Mouse (Mus musculus): ENCODE measurements at regions not wholly inside any gene's neighbourhood (a gene's known extent, or its start where the extent isn't known, plus 50 kb on each side); places are given as distances from the start of the nearest gene placed in this dataset.
"Not testable (repeated sequence)": the region's sequence is repeated elsewhere in the genome, so short reads cannot be mapped to it uniquely, and the experiment has no call there.

- intact Hi-C loops (cut with DNase I), result loop anchor here (1.0 to 2.0 kb wide), 2 partner anchors 252 to 301 kb away; no protein-coding TSS in a partner anchor
These were observed 189.7 kb downstream of the Med10 start for GRCm38 (mm10) chr13:69991892-69992261.

DNA sequence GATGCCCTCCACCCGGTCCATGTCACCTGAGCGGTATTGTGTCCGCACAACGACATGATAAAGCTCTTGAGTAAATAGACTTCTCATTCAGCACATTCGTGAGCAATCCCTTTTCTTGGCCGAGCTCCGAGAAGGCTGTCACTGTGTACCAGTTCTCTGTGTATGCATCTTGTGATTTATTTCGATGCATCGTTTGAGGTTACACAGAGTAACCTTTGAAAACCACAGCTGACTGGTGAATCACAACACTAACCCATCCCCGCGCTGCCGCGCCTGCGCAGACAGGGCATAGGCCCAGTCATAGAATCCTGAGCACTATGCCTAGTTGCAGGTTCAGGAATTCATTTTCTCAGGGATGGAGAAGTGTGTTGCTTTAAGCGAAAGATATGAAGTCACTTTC, 201.4 kb downstream of the Med10 start:
- DNase-seq (ENCODE audit: low spot score), result no peak
- intact Hi-C loops (cut with DNase I), result no loop called here

More at GRCm38 (mm10) chr13:69991892-69992261, 189.7 kb downstream of the Med10 start:
- no peak for DNase-seq (ENCODE audit: low spot score)

DNA sequence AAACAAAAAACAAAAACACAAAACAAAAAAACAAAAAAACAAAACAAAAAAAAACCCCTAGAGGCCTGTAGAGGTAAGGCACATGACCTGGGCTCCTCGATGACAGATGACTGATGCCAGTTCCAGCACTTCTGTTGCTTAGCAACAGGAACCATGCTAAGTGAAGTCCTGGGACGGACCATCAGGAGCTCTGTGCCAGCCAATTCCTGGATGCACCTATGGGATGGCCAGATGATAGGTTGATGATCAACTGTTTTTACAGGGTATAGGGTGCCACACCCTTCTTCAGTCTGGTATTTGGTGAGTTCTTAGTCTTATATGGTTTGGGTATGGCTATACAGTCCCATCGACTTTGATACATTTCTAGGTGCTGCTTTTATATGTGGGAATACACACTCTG, 209.9 kb downstream of the Med10 start:
- intact Hi-C loops (cut with DNase I), result no loop called here

DNA sequence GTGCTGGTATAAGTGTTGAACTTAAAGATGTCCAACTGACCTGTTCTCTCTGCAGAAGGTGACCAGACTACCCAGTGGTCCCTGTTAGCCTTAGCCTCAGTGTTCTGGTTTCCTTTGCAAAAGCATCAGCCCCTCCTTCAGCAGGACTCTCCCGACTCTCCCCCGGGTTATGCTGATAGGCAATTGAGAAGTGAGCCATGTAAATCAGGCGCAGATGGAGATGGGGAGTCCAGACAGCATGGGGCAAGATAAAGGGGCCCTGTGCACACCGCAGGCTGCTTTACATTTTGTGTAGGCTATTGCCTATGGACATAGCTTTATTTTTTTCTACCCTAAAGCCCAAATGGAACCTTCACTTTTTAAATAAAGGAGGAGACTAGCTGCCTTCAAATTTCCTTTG, 213.0 kb downstream of the Med10 start:
- DNase-seq (ENCODE audit: low spot score), result no peak
- intact Hi-C loops (cut with DNase I), result no loop called here

More for the DNA sequence above, 209.9 kb downstream of the Med10 start:
- no peak for DNase-seq (ENCODE audit: low spot score)

DNA sequence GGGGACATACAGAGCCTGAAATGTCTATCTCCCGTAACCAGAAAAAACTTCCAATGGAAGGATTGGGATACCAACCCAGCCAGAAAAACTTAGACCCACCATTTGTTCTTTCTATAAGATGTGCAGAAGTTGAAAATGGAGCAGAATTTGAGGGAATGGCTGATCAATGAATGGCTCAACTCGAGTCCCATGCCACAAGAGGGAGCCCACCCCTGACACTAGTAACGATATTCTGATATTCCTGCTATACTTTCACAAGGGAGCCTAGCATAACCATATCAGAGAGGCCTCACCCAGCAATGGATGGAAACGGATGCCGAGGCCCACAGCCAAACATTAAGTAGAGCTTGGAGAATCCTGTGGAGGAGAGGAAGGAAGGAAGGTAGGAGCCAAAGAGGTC, 215.3 kb downstream of the Med10 start:
- intact Hi-C loops (cut with DNase I), result no loop called here
- no peak for DNase-seq (ENCODE audit: low spot score)

- intact Hi-C loops (cut with DNase I), result no loop called here
- DNase-seq (ENCODE audit: low spot score), result no peak
These were observed 218.0 kb downstream of the Med10 start for GRCm38 (mm10) chr13:70019999-70020838.

DNA sequence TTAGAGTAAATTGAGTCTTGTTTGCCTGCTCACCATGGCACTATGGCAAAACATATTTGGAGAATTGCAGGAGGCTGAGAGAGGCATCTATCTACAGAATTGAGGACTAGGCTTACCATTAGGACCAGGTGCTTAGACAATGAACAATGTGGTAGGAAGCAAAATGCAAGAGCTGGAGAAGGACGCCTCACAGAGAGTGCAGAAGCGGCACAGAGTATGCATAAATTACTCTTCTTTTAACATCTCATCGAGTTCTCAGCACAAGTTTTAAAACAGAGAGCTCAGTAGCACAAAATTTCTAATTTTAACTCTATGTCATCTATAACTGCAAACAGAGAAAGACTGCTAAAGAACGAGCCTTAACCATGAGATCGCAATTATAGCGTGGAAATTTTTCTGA, 231.1 kb downstream of the Med10 start:
- DNase-seq (ENCODE audit: low spot score), result no peak
- intact Hi-C loops (cut with DNase I), result no loop called here

DNA sequence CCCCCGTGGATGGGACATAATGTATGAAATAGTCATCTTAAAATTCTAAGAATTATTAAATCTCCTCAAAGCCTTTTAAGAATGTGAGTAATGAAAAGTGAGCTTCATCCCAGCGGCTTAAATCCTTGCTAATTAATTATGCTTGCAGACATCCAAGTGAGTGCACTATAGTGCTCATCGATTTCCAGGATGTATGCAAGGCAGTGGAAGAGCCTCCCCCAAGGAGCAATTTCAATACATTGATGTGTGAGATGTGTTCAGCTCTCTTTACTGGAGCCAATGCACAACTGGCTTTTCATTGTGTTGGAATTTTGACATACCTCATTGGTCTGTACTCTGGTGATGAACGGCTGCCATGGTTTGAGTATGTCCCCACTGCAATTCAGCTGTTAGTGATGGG, 231.6 kb downstream of the Med10 start:
- DNase-seq (ENCODE audit: low spot score), result no peak
- intact Hi-C loops (cut with DNase I), result no loop called here

DNA sequence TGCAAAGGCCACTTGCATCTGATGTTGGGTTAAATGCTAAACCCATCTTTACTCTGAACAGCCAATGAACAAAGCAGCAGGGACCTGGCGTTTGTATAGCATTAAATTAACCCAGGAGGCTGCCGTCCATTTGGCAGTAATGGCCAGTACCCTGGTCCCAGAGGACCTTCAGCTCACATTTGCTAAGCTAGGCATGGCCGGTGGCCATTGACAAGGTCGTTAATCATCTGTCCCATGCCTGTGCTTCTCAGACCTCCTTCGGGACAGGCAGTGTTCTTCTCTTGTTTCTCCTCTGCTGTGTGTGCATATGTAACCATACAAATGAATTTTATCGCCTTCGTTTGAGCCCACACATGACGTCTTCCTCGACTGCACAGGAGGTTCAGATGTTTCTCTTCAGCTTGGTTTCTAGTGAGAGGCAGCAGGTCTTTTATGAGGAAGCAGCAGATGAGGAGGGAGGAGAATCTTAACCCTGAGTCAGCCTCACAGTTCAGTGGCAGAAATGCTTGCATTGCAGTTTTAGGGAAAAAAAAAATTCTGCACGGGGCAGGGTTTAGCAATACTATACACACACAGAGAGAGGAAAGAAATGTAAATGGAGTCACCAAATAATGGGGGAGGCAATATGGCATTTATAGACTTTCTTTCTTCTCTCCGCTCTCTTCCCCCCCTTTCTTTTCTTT, 235.9 kb downstream of the Med10 start:
- intact Hi-C loops (cut with DNase I), result no loop called here
- no peak for DNase-seq (ENCODE audit: low spot score)

GRCm38 (mm10) chr13:70057920-70058319, 255.7 kb downstream of the Med10 start:
- DNase-seq (ENCODE audit: low spot score), result no peak
- intact Hi-C loops (cut with DNase I), result no loop called here

GRCm38 (mm10) chr13:70061363-70061945, 259.3 kb downstream of the Med10 start:
- DNase-seq (ENCODE audit: low spot score), result no peak

GRCm38 (mm10) chr13:70073655-70074054, 271.5 kb downstream of the Med10 start:
- DNase-seq (ENCODE audit: low spot score), result no peak
- intact Hi-C loops (cut with DNase I), result no loop called here

More at GRCm38 (mm10) chr13:70061363-70061945, 259.3 kb downstream of the Med10 start:
- intact Hi-C loops (cut with DNase I), result no loop called here

DNA sequence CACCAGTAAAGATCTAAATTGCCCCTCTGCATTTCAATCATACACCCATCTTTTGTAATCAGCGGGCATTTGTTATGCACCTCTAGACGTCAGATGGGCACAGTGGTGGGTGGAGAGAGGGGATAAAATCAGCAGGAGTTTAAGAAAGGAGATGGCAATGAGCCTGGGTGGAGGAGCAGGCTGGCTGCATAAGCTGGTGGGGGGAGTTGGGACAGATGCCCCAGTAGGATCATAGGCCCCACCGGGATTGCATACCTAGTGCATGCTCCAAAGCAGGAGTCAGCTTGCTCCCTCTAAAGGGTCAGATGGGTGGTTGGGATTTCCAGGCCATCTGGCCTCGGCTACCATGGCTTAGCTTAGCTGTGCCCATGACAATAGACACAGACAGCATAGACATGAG, 273.2 kb downstream of the Med10 start:
- DNase-seq (ENCODE audit: low spot score), result no peak
- intact Hi-C loops (cut with DNase I), result no loop called here

DNA sequence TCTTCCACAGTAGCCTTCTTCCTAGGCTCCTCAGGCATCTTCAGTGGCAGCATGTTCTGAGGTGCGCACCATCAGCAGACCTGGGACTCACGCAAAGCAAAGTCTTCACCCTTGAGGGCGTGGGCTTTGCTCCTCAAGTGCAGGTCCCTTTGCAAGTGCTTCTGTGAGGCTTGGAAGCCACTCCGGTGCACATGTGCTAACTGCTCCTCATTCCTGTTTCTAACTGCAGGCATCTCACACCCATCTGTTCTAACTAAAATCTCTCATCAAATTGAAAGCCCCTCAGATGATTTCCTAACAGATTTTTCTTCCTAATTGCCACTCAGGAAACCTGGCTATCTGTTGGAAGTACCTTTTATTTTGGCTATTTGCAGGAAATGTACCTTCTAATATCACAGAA, 278.9 kb downstream of the Med10 start:
- DNase-seq (ENCODE audit: low spot score), result no peak
- intact Hi-C loops (cut with DNase I), result no loop called here

DNA sequence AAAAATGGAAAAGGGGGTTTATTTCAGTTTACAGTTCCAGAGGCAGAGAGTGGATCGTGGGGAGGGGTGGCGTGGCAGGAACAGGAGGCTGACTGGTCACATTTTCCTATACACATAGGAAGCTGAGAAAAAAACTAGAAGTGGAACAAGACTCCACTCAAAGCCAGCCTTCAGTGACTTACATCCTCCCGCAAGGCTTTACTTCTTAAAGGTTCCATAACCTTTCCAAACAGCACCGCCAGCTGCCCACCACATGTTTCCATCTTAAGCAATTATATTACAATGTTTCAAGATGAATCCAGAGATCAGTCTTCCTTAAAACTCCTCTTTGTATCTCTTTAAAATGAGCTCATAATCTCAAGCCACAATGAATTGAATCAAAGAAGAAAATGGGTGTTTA, 290.7 kb downstream of the Med10 start:
- DNase-seq (ENCODE audit: low spot score), result no peak
- intact Hi-C loops (cut with DNase I), result no loop called here

DNA sequence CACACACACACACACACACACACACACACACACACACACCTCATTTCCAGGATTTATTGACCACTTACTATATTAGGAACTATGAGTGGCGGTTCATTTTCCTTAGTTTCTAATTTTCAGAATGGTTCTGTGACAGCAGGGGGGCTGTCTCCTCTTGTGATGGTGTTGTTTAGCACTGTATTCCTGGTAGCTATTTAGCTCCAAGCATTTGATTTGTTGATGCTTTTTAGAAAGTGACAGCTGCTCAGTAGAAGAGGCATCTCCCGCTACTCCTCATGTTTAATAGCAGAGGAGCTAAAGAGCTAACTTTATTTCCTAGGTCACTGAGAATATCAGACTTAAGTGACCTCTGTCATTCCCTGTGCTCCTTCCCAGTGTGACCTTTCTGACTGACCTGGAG, 291.8 kb downstream of the Med10 start:
- no peak for DNase-seq (ENCODE audit: low spot score)
- intact Hi-C loops (cut with DNase I), result no loop called here

DNA sequence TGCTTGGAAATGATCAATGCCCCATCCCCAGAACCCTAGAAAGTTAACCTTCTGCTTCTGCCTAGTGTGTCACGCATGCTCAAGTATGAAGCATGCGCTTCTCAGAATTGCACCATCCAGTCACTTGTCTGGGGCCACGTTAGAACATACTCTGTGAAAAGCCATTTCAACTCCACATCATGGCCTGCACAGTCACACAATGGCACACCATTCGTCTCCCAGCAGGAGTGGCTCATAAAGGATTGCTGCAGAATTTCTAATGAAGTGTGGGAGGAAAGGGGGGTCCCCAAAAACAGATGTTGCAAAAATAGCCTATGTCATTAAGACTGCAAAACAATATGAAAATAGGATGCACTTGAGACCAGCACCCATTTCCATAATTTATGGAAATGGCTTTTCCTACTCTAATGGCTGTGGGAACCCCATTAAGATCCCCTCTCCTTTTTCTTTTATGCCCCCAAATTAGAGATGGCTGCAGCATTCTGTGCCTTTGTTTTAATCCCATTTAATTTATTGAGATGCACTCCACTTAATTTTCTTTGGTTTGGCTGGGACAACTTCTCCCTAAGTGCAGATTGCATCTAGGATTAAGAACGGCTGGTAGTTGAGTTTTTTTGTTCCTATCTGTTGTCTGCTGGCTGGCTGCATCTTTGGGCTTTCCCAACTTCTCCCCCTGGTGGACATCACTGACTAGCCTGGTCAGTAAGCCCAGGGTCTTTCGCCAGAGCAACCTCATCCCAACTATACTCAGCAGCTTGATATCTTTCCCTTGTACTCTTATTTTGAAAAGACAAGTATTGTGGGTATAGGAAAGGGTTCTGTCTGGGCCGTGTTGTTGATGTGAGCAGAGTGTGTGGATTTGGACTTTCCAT, 294.5 kb downstream of the Med10 start:
- intact Hi-C loops (cut with DNase I), result no loop called here
- no peak for DNase-seq (ENCODE audit: low spot score)

DNA sequence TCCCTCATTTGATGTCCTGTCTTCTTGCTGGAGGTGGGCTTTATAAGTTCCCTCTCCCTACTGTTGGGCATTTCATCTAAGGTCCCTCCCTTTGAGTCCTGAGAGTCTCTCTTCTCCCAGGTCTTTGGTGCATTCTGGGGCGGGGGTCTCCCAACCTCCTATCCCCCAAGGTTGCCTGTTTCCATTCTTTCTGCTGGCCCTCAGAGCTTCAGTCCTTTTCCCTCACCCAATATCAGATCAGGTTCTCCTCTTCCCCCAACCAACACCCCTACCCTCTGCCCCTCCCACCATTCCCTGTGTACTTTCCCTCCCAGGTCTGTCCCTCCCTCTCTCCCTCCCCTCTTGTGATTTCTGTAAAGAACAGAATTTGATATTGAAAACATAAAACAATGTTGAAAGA, 297.9 kb downstream of the Med10 start:
- intact Hi-C loops (cut with DNase I); DNase-seq (ENCODE audit: low spot score): not testable (repeated sequence)

DNA sequence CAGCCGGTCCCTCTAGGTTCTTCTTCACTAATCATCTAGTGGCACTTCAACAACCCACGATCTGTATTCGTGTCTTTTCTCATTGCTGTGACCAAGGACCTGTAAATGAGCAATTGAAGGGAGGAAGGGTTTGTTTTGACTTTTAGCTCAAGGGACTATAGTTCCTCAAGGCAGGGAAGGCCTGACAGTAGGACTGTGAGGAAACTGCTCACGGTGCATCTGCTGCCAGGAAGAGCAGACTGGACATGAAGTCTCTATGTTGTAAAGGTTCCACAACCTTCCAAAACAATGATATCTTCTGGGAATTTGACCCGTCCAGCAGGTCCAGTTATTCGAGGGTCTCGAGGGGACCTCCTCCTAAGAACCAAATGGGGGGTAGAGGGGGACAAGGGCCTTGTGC, 300.8 kb downstream of the Med10 start:
- intact Hi-C loops (cut with DNase I), result no loop called here

GRCm38 (mm10) chr13:70103491-70103890, 301.3 kb downstream of the Med10 start:
- DNase-seq (ENCODE audit: low spot score); intact Hi-C loops (cut with DNase I): not testable (repeated sequence)

More for the DNA sequence above, 300.8 kb downstream of the Med10 start:
- no peak for DNase-seq (ENCODE audit: low spot score)
